Mouse (Mus musculus) cerebellum, adult 8-10 months (tissue): ENCODE measurements around the gene Lrr1.
"Not testable (repeated sequence)": the region's sequence is repeated elsewhere in the genome, so short reads cannot be mapped to it uniquely, and the experiment has no call there.

Source experiments
- DNase-seq: peaks from one replicate; pipeline ENCODE4 v3.0.0; 2022

The Lrr1 gene

DNA sequence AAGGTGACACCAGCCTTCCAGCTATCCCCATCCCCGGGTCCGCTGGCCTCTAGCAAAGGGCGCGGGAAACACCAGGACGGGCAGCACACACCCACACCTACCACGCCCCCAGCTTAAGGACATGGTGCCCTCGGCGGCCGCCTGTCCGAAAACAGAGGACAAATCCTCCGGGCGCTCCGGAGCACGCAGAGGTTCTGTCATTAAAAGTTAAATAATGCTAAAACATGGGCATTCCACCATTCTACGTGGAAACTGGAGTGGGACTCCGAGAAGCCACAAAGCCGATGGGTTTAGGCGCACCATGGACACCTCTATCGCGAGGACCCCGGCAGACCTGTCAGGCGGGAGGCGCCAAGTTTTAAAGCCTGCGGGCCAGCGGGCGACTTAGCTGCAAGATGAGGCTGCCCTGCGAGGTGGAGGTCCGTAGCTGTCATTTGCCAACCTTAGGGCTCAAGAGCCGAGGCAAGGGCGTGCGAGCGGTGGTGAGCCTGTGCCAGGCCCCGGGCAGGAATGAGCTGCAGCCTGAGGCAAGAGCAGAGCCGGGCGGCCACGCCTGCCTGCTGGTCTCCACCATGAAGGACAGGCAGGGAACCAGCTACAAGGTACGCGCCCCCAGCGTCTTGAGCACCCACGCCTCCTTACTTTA, at the start of gene Lrr1:
TSS of gene Lrr1 (plus strand) at position 354 of the 646 bp plus-strand sequence.
- peak; percentile 92 for DNase-seq

DNA sequence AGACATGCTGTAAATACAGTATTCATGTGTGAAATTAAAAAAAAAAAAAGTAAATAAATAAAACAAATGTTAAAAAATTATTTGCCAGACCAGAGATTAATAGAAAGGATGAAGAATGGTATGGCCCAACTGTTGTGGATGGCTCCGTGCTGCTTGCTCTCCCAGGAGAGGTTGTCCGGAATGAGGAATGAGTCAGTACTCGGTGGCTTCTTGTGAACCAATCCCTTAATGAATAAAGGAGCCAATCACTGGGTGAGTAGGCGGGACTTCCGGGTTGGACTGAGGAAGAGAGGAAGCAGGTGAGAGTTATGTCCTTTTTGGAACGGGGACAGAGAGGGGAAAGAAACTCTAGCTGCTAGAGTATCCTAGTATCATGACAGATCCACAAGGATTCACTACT, 48.7 kb upstream of the Lrr1 start:
- DNase-seq = no peak

DNA sequence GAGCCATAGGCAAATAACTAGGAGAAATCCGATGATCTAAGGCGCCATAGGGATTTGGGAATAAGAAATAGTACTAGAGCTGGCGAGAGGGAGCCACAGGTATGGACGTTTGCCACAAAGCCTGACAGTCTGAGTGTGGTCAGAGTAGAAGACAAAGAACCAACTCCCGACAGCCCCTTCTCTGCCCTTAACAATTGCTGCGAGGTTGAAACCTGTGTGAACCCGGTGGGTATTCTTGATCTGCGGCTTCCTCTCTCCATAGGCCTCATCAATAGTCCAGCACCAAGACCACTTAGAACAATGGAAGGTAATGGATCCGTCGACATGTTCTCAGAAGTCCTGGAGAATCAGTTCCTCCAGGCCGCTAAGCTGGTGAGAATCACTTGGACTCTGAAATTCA, 45.8 kb upstream of the Lrr1 start:
- no peak for DNase-seq

DNA sequence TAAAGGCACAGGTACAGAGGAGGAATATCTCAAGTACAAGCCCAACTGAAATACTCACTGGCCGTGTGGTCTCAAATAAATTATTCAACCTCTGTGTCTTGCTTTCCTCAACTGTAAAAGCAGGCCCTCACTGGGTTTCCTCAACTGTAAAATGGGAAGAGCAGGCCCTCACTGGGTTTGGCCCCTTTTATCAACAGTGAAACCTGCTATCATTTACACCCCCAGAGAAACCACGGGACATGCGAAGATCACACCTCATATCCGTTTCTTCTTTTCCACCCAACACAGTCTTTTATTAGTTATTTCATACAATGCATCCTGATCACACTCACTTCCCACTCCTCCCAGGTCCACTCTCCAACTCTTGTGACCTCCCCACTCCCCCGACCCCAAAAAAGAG, 43.5 kb upstream of the Lrr1 start:
- DNase-seq = no peak

DNA sequence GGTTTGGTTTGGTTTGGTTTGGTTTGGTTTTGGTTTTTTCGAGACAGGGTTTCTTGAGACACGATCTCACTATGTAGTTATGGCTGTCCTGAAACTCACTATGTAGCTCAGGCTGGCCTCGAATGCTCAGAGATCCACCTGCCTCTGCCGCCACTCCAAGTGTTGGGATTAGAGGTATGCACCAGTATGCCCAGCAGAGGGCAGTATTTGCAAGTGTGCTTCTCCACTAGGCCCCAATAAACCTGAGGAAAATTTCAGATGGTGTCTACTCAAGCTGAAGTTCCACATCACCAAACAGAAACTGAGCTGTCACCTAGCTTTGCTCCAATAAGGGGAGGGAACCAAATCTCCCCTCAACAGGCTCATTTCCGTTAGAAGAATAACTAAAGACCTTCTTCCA, 41.4 kb upstream of the Lrr1 start:
- no peak for DNase-seq

DNA sequence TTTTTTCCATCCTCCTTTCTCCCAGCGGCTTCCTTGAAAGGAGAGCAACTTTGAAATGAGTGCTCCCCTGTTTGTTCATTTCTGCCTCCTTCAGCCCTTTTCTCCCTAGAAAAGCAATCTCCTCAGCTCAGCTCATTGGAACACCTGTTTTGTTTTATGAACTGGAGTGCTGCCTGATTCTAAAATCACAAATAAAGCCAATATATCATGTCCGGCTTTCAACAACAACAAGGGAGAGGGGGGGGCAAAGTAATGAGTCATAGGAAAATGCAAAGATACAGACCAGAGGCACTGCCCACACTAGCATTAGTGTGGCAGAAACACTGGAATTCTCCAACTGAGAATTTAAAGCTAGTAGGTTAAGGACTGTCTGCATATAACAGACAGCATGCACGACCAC, 41.0 kb upstream of the Lrr1 start:
- DNase-seq = no peak

DNA sequence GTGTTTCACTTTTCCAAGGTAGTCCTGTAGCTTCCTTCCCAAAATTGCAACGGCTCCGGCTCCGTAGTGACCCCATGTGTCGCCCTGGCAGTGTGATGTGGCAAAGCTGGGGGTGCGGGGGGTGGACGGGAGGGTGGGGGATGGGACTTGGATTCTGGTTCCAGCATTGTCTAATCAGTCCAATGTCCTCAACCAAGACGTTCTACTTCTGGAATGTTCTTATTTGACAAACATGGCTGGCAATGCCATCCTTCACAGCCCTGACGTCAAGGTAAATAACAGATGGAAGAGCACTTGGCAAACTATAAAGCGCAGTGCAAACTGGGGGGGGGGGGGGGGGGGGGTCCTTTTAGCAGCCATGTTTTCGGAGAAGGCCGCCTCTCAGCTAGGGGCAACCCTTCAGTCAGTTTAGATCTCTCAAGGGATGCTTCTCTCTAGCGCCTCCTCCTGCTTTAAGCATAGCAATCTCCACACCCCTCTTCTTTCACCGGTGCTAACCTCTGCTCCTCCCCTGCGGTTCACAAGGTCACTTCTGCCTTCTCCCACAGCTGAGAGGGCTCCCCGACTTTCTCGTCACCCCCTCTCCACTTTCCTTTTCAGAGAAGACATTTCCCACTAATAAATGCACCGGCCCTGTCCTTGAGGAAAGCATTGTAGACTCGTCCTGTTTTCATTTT, 38.8 kb upstream of the Lrr1 start:
- no peak for DNase-seq

DNA sequence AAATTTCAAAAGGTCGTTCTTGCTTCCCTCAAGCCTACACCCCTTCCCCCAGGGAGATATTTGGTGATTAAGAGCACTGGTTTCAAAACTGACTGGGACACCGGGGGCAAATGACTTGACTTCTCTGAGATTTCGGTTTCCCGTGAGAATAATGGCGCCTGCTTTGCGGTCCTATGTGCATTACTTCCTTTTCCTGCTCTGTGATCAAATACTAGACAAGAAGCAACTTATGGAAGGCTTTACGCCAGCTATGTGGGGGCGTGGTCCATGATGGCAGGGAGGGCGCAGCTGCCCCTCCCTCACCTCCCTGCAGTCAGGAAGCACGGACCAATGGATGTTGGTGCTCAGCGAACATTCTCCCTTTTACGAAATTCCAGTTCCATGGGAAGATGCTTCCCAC, 38.1 kb upstream of the Lrr1 start:
- no peak for DNase-seq

DNA sequence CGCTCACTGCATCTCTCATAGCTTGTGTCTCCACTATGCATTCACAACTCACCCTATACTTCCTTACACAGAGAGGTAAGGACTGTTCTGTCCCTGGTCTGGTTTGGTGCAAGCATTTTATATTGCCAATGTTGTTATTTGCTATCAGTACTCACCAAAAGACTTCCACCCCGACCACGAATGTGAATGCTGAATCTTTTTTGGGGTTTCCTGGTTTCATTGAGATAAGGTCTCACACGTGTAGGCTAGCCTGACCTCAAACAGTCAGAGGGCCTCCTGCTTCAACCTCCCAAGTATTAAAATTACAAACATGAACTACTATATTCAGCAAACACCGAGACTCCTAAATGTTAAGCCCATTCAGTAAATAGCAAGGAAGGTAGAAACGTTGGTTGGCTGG, 37.3 kb upstream of the Lrr1 start:
- no peak for DNase-seq

DNA sequence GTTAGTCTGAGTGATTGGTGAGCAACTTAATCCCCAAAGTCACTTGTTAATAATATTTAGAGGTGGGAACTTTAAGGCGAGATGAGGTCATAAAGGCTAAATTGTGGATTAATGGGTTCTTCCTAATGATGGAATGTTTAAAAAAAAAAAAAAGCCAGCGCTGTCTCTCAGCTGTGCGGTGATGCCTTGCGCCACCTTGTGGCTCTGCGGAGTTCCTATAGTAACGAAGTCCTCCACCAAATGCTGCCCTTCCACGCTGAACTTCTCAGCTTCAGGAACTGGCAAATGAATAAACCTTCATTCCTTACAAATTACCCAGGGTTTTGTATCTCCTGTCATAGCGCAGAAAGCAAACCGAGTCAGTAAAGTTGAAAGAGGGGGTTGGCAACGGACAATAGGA, 36.6 kb upstream of the Lrr1 start:
- peak; percentile 16 for DNase-seq

DNA sequence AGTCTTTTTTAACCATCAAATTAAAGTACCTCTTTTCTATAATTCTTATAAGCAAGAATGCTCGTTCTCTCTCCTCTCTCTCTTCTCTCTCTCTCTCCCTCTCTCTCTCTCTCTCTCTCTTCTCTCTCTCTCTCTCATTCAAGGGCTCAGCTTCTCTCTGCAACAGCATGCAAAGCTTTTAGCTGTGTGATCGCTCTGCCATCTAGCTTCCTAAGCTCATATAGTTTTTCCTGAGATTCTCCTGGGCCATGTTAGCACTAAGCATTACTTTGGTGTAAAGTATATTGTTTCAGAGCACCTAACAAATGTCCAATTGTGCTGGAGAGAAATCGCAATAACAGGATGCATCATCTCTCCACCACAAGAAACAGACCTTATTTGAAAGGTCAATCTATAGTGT, 29.4 kb upstream of the Lrr1 start:
- DNase-seq = no peak

DNA sequence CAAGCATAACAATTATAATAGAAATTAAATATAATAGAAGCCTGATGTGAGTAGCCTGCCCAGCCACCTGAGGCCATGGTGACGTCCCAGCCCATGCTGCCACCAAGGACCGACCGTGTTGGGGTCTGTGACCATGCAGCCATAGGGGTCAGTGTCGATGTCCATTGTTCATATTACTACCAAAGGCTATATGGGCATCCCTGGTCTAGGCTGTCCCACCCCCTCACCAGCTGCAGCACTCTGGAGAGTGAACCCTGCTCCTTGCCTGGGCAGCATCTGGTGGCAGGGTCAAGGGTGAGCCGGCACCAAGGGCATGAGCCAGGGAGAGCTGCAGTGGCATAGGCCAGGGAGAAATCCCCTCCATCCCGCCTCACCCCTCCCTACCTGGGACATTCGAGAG, 28.8 kb upstream of the Lrr1 start:
- DNase-seq = no peak

DNA sequence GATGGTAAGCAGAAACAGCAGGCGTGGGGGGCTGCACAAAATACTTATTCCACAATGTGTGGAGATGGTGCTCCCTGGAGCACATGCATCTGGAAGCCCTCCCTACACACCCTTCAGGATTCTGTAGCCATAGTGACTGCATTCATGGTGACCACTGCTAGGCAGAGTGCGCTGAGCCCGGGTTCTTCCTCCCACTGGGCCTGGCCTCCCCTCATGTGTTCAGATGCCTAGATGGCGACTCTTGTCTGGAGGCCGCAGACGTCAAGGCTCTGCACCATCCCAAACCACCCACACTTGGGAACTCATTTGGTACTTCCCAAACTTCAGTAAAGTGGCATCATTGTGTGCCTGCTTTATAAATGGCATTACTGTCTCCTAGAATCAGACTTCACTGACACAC, 25.2 kb upstream of the Lrr1 start:
- no peak for DNase-seq

DNA sequence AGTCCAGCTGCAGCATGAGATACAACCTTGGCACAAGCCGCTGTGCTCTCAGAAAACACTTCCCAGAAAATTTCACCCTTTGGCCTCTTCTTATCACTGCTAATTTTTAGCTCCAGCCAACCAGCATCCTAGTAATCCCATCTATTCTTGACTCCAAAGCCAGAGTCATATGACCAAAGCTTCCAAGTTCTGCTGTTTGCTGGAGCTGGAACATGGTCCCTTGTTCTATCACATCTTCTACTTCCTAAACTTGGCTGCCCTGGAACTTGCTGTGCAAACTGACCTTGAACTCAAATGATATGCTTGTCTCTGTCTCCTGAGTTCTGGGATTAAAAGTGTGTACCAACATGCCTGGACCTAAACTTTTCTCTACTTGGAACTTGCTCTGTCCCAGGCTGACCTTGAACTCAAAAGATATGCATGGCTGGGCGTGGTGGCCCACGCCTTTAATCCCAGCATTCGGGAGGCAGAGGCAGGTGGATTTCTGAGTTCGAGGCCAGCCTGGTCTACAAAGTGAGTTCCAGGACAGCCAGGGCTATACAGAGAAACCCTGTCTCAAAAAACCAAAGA, 21.4 kb upstream of the Lrr1 start:
- DNase-seq = no peak

DNA sequence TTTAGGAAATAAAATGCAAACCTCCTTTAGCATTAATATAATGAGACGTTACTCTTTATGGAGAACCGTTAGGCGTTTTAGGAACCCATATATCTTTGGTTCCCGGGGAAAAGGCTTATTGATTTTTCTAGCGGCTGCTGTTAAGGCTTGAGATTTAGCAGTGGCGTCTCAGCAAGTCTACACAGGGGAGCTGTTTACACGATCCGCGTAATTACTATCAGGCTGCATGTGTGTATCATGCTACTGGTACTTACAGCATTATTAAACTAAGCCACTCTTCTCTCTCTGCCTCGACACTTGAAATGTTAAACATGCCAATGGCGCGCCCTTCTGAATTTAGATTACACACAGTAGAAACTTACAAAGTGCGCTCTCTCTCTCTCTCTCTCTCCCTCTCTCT, 18.6 kb upstream of the Lrr1 start:
- DNase-seq = no peak

DNA sequence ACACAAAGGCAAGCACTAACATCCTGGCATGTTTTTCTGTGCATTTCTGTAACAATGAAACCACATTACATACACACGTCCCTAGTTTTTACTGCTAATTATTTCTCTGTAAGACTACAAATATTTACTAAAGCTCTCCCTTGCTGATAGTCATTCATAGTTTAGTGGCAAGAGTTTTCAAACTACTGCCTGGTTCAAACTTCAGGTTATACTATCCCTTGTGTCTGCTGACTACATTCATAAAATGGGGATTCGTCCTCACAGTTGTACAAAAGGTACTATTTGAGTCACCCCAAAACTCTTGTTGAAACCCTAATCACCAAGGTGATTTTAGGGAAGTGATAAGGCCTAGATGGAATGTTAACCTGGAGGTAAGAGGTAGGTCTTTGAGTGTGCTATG, 12.7 kb upstream of the Lrr1 start:
- DNase-seq = no peak

DNA sequence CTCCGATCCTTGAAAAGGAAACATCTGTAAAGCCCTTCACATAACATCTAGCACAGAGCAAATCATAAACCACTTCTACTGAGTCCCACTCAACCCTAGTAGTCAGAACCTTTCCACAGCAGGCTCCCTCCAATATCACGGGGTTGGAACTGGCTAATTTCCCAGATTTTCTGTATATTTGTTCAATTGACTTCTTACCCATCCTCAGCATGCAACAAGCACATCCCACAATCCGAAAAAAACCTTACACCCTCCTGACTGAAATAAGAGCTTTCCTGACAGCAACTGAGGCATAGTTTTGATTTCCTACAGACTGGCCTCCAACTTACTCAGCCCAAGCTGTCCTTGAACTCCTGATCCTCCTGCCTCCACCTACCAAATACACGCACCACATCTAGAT, 12.2 kb upstream of the Lrr1 start:
- DNase-seq = no peak

DNA sequence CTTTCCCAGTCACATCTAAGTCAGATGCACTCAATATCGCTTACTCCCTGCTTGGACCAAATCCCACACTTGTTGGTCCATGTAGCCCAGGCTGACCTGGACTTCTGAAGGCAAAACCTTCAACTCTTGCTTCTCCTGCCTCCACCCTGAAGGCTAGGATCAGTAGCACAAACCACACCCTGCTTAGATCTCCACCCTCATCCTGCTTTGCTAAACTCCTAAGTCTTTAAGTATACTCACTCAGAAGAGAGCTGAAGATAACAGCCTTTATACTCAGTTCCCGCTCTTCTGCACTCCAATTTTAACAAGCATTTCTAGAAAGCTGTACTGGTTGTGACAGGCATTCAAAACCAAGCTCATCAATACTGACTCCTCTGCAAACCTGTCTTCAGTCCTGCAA, 11.5 kb upstream of the Lrr1 start:
- no peak for DNase-seq

DNA sequence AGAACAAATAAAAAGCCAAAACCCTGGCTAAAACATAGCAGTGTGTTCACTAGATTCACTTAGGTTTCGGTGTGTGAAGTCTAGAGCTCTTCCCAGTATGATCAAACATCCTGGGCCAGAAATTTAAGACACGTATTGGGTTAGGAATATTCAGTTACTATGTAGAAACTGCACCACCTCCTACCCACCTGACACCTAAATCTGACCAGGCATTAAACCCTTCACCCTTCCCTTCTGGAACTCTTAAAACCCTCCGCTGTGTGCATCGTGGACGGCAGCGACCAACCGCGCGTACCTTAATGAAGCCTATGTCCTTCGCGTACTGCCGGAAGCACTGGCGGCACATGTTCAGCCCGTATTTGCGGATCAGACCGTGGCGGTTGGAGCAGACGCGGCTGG, 10.2 kb upstream of the Lrr1 start:
- DNase-seq = no peak

DNA sequence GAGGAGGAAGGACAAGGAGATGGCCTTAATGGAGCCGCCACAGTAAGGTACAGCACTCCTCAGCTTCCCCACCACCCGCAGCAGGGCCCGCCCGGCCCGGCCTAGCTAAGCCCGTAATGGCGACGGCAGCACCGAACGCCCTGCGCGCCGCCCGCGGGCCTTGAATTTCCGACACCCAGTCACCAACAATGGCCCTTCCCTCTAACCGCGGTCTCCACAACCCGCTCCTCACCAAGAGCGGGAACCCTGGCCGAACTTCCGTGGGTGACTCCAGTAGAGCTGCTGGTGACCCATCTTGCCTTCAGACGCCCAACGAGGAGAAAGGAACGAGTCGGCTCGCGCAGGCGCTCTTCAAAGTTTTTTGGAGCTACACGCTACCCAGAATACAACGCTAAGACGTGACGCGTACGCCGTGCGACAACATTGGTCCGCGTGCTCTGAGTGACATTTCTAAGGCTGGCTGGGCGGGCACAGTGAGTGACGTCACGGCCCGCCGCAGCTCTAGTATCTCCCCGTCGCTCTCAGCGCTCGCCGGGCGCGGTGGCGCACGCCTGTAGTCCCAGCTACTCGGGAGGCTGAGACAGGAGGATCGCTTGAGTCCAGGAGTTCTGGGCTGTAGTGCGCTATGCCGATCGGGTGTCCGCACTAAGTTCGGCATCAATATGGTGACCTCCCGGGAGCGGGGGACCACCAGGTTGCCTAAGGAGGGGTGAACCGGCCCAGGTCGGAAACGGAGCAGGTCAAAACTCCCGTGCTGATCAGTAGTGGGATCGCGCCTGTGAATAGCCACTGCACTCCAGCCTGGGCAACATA, 9.6 kb upstream of the Lrr1 start, which contains the start of gene Rps29:
TSS of gene Rps29 (minus strand) at position 422 of the 813 bp plus-strand sequence.
- DNase-seq = peak; percentile 97

DNA sequence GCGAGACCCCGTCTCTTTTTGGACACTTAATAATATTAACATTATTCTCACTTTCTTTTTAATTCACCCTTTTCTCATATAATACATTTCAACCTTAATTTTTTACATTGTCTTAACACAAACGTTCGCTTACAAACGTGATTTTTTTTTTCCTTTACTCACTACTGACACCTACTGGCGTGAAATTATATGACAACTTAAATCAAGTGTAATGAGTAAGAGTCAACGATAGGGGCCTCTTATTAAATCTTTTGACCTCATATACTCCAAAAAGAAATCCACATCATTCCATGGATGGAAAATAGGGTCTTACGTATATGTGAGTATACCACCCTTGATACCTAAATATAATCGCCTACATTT, 9.1 kb upstream of the Lrr1 start:
- DNase-seq = peak; percentile 48

DNA sequence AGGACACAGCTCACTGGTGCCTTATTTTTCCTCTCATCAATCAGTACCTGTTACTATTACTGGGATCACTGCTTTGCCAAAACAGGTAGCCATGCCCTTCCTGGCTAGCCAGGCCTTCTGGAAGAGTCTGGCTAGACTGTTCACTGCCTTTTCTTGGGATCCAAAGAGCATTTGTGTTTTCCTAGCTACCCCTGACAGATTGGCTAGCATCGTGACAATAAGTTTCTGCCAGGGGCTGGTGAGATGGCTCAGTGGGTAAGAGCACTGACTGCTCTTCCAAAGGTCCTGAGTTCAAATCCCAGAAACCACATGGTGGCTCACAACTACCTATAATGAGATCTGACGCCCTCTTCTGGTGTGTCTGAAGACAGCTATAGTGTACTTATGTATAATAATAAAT, 7.9 kb upstream of the Lrr1 start:
- not testable (repeated sequence) for DNase-seq

DNA sequence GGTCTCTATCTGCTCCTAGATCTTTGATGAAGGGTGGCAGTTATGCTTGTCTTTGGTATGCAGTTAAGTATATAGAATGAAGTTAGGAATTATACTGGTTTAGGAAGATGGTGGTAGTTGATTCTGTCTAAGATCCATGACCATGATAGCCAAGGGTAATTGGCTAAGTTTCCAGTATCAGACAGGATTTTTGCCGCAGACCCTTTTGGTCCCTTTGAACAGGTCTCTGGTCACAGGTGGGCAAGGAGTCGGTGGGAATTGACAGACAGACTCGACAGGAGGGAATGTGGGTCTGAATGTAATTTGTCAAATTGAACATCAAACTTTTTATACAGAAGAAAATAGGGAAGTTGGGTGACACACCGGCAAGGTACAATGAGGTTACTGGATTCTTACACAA, 5.0 kb upstream of the Lrr1 start:
- DNase-seq = not testable (repeated sequence)

DNA sequence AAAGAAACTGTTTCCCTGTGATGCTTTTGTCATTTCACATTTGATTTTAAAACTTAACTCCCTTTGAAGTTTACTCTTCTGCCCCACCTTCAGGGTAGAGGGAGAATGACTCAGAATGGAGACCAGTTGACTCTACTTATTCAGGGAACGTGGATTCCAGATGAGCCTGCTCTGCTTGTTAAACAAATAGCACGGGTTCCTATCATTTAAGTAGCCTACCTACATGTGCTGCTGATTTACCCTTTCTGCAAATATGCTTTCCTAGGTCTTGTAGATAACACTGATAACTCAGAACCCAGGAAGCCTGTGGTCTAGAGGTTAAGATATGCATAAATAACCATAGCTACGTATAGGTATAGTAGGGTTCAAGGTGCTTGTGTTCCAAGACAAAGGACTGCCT, 3.7 kb upstream of the Lrr1 start:
- no peak for DNase-seq
